Mouse (Mus musculus) fat pad, adult 2 months (tissue): ENCODE measurements at regions not wholly inside any gene's neighbourhood (a gene's known extent, or its start where the extent isn't known, plus 50 kb on each side); places are given as distances from the start of the nearest gene placed in this dataset.

Experiments
- DNase-seq: peaks from one replicate; pipeline ENCODE4 v3.0.0-alpha.2; 2011; ENCODE audit warnings: low read depth, low spot score; ENCODE audit errors: extremely low read depth

DNA sequence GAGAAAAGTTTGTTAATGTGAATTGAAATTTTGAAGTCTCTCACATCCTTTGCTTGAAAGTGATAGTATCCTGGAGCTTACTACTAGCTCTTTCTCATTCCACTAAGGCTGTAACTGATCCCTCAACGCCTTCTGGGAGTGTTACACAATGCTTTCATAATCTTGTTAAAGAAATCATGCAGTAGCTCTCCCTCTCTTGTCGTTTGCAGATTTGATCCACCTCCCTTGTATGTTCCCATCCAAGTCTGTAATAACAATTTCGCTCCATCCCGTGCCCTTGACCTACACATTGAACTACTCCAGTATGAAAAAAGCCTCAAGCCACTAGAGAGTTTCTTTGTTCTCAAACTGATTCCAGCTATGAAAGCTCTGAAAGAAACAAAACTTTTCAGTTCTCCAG is 63.9 kb upstream of the Fibin start:
- DNase-seq, result peak; percentile 21

DNA sequence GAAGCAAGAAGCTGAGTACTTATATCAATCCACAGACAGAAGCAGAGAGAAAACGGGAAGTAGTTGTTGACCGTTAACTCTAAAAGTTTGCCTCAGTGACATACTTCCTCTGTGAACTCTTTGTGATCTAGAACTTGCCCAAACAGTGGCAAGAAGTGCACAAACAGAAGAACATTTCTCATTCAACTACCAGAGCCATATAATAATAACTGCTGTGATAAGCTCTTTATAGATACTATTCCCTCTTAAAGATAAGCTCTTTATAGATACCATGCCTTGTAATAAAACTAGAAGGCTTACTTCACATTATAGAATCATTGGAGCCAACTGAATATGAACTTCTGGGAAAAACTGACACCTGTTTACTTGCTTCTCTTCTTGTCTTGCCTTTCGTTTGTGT is 89.7 kb upstream of the Fibin start:
- DNase-seq, result no peak

DNA sequence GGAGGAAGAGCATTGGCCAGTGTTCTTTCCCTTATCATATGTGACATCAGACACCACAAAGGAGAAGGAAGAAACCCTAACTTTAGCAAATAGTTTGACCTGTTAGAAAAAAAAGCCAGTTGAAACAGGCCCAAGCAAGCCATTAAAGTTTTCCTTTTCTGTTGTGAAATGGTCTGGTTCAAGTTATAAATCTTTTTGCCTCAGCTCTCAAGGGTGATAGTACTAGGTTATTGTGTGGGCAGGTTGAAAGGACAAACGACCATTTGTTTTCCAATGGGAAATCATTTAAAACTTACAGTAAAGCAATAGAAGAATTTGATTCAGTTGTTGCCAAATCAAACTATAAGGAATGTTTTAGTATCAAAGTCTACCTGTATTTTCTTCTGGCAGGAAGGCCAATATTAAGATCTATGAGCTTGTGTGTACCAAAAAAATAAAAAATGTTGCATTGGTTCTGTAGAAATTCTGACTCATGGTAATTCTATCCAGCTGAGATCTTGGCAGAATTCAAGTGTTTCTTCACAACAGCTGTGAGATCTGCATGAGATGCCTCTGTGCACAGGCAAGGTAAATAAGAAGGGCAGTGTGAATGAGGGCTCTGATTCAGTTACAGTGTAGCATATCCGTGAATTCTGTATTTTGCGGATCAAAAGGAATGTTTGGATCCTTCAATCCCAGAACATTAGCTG is 109.5 kb upstream of the Fibin start:
- DNase-seq, result peak; percentile 31

DNA sequence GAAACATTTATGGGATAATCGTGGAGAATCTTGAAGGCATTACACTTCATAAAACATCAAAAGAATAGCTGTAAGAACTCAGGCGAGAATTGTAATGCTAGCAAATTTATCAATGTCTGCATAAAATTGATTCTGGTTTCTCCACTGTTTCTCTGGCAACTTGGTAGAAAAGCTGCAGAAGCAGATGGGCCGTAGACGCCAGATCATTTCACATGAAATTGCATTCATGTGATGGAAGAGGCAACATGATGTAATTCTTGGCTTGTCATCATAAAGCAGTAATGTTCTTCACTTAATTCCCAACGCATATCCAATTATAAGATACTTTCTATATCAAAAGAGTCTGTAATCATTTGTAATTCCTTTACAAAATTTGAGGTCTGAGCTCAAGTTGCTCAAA is 113.6 kb upstream of the Fibin start:
- DNase-seq, result no peak

DNA sequence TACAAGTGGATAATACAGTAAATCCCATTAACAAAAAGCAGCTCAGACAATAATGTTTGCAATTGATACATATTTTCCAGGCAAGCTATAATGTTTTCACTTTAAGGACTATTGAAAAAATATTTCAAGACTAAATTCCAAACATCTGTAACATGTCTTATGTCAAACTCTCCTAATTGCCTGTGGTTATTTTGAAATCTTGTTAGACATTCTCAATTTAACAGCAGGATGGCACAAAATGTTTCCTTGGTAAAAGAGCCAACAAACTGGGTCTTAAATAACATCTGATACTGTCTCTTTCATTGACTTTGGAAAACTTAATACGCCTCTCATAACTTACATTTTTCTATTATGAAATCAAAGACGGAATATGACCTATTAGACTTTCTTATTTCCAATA is 115.8 kb upstream of the Slc5a12 start:
- no peak for DNase-seq

DNA sequence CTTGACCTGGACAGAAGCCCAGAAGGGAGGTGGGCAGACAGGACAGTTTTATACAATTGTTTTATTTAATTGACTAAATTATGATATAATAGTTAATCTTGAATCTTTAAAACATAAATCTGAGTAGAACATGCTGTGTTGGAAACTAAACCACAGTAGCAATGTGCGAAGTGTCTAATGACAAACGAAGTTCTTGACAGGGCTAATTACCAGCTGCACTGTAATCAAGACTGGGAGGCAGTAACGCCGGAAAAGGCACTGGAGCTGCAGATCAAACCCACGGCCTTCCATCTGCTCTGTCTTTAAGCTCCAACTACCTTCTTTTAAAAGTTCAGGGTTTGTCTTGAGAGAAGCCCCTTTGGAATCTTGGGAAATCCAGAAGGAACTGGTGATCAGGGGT is 110.9 kb upstream of the Slc5a12 start:
- DNase-seq, result no peak

DNA sequence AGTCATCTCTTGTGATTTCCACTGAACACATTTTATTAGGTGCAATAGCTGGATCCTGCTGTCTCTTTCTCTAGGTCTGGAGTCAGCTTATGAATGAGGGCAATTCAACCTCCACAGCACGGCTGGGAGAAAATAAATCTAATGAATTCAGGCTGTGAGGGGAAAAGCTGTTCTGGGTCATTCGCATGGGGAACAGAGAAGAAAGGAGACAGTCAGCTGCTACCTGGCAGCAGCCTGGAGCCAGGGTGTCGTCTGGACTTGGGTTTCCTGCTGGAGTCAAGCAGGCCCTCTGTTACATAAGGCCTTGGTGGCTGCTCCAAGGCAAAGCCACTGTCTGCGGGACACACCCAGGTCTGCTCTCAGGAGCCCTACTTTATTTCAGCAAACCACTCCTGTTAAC is 110.4 kb upstream of the Slc5a12 start:
- no peak for DNase-seq

DNA sequence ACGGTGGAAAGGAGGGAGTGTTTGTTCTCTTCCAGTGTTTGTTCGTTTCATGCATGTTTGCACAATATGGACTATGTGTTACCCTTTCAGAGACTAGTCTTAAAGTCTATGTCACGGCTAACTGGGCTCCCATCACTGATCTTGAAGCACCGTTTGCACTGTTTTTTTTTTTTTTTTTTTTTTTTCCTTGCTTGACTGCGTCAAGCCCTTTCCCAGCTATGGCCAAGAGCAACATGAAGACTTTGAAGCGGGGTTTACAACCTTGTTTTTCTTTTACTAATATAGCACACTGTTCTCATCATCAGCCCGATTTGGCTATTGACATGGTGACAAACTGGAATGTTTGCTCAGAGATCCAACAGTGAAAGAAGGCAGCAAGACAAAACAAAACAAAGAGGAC is 109.1 kb upstream of the Slc5a12 start:
- DNase-seq, result no peak

DNA sequence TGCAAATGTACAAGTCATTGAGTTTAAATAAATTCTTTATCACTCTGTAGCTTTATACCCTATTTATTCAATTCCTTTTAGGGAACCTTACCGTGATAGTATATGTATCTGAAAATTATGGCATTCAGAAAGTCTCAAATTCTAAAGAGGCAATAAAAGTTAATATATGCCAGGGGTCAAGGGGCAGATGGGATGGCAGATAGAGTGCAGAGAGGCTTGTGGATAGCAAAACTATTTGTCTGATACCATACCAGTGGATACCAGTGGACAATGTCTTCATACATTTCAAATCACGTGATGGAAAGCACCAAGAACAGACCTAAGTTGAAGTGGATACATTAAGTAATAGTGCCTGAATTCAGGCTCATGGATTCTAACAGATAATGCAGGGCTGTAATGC is 95.3 kb upstream of the Slc5a12 start:
- no peak for DNase-seq

DNA sequence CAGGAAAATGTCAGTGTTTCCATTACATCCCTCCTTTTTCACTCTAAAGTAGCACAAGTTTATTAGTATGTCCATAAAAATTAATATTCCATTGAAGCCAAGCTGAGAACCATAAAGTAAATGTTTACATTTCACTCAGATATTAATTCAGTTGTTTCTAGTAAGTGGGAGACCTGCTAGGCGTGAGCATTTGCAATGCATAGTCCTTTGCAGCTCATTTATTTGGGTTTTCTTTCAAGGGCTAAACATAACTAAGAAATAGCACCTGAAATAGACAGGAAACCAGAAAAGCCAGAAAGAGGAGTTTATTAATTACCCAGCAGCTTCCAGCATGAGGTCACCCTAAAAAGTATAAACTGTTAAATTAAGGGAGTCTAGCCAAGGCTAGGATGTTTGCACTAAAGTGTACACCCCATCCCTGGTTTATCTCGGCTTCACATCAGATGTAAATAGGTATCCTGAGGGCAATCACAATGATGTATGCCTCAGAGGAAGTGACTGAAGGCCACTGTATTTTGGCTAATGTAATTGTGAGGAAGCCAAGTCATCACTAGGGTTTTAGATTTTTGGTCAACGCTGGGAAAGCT is 88.8 kb upstream of the Slc5a12 start:
- DNase-seq, result no peak

DNA sequence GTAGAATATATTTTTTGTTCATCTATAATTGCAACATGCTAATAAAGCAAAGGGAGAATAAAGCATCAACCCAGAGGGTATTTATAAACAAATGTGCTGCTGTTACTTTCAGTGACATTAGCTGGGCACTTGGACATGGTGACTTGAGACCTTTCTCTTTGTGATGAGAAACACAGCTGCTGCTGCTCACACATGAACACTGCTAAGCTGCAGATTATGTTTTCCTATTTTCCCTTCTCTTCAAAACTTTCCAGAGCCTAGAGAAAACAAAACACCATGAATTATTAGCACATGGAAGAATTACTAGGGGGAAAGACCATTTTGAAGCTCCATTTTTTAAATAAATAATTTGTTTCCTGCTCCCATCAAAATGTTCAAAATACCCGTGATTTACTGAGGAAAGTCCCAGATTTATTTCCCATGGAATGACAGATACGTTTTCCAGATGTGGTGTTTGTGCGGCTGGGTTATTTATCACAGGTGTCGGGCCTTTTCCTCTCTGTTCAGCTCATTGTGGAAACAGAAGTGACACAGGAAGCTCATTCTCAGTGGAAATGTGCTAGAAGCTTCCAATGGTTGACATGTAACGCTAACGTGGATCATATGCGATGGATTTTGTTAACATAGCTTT is 73.8 kb upstream of the Slc5a12 start:
- no peak for DNase-seq

DNA sequence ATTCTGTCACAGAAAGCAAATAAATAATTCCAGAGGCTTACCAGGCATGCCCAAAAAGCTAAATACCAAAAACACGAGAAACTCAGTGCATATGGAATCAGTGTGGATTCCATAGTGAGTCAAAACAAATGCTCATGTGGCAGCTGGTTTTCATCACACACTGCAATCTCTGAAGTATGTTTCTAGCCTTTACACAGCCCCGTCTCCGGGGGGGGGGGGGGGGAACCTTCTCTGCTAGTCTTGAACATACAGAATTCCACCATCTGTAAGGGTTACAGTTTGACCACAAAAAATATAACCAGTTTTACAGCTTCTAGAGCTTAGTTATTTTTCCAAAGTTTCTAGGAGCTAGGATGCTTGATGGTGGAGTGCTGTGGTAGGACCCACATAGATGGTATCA is 68.9 kb upstream of the Slc5a12 start:
- DNase-seq, result no peak

DNA sequence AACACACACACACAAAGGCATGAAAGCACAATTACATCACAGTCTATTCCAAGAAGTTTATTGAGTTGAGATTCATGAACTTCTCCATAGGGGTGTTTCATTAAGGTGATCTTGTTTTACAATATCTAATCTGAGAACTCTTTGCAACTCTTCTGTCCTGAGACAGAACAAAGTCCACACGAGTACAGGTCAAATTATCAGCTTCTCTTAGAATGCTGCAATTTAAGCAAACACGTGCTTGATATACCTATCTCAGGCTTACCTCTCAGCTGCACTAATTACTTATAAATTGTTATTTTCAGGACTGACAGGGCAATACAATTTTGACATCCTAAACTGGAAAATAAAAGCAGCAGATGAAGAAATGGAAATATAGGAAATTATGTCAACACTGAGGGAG is 57.0 kb upstream of the Slc5a12 start:
- no peak for DNase-seq

DNA sequence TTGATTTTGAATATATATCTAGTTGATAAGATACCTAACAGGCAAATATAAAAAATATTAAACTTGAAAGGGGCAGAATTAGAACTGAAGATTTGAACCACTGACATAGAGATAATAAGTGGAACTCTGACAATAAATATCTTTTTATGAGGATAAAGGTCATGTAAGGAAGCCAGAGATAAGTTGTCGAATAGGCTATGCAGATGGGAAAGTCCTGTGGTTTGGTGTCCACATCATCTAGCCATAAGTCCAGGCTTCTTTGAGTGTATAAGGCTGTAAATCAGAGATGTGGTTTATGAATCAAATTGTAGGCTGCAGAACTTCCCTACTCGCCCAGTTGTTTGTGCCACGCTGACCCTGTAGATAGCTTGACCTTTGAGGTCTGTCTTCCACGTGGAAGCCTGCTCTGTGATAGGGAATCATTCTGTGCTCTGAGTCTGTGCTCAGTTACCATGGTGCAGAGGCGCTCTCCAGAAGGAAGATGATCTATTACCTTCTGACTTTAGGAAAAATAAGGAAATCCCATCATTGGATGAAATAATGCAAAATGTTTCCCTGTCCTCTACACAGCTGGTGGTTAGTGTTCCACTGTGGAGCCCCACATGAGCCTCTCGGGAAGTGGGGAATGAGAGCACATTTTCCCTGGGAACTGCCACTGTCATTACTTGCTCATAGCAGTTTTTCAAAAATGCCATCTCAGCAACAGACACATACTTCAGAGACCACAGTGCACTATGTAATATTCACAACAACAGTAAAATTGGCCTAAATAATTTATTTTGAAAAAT is 56.3 kb upstream of the Slc5a12 start:
- DNase-seq, result no peak

DNA sequence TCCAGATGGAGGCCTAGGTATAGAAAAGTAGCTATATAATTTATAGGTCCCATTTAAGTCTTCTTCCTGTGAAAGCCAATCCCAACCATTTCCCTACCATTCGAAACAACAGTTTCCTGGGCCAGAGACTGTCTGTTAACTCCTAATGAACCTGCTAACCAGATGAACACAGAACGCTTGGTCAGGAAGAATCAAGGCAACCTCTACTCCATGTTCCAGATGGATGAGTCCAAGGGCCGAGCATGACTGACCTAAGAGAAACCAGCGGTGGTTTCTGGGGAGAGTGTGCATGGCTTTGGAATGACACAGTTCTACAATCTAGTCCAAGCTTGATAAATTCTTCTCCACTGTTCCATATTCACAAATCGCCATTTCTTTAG is 55.8 kb upstream of the Slc5a12 start:
- DNase-seq, result no peak
